Mouse (Mus musculus) olfactory bulb, adult 2 months (tissue): ENCODE results near the gene Krt83. TPM values are rescaled to one million over a fixed set of nuclear protein-coding genes. Genes with fewer than 3 reads are reported as not detected.

Source experiments
- H3K27ac ChIP-seq: fragments of 200-500 bp; 2 replicates; pipeline ENCODE4 v1.5.1; 2012; ENCODE audit warnings: low read depth, low read length; ENCODE audit not compliant: insufficient read depth
- H3K4me1 ChIP-seq: fragments of 200-500 bp; 2 replicates; pipeline ENCODE4 v1.6.1; 2012; ENCODE audit warnings: low read length; ENCODE audit not compliant: control insufficient read depth, insufficient read depth
- H3K4me3 ChIP-seq: fragments of 200-500 bp; 2 replicates; pipeline ENCODE4 v1.5.1; 2012; ENCODE audit warnings: mild to moderate bottlenecking, low read depth, low read length, moderate library complexity; ENCODE audit not compliant: insufficient read depth
- CTCF ChIP-seq: fragments of 200-500 bp; IDR thresholded peaks from 2 replicates; pipeline ENCODE4 v1.5.1; 2012; ENCODE audit warnings: low read depth, mild to moderate bottlenecking, low read length, moderate library complexity; ENCODE audit not compliant: insufficient read depth
- POLR2A ChIP-seq: fragments of 200-500 bp; IDR thresholded peaks from 2 replicates; pipeline ENCODE4 v1.6.1; 2012; ENCODE audit warnings: mild to moderate bottlenecking, low read depth, low read length, moderate library complexity; ENCODE audit not compliant: insufficient read depth
- WGBS: fragments of 180-500 bp; shearing (Covaris S2); methylation state at CpG from one replicate; pipeline ENCODE4 v1.1.7; 2018; 5-methylcytosine and 5-hydroxymethylcytosine counted together
- polyA plus RNA-seq: library from polyadenylated mRNA; stranded (reverse); fragments of >200 nt; gene quantifications from 2 replicates; pipeline ENCODE4 v1.2.4, GENCODE M21; 2012; ENCODE audit warnings: low replicate concordance; ENCODE audit not compliant: missing spikeins, insufficient read depth, insufficient read length

The Krt83 gene
- polyA plus RNA-seq, 1 experiment, result not detected

- WGBS, result 53% methylated on average over 4 of the region's 4 CpGs
- Histone ChIP-seq H3K4me1 (peaks cover 10% of the 10 kb centered on the region), H3K4me3 (no peak overlapping the region), H3K27ac (no peak overlapping the region)
- TF ChIP-seq POLR2A, result no peak
- no peak for TF ChIP-seq CTCF
These were observed 9.3 kb downstream of the Krt83 start for GRCm38 (mm10) chr15:101482056-101482455.

- 23% methylated on average over 11 of the region's 11 CpGs for WGBS
- Histone ChIP-seq H3K27ac (no peak overlapping the region), H3K4me1 (peaks cover 10% of the 10 kb centered on the region), H3K4me3 (peak overlapping the region; percentile 15; the same call in 1 of the 2 replicates)
- TF ChIP-seq CTCF, result no peak
- no peak for TF ChIP-seq POLR2A
These were observed 11.6 kb downstream of the Krt83 start for GRCm38 (mm10) chr15:101479666-101480060.

GRCm38 (mm10) chr15:101479007-101479665 is 12.2 kb downstream of the Krt83 start:
- TF ChIP-seq POLR2A, result no peak
- peak; percentile 57; the same call in 1 of the 2 replicates for TF ChIP-seq CTCF
- whole genome bisulfite sequencing, result 6% methylated on average over 31 of the region's 31 CpGs

GRCm38 (mm10) chr15:101472952-101473528 is 18.3 kb downstream of the Krt83 start, which contains the start of gene Krt86:
TSS of gene Krt86 (plus strand) at chr15:101473478.
- TF ChIP-seq POLR2A, result no peak
- Histone ChIP-seq H3K4me3 (no peak within 1 kb of the TSS), H3K4me1 (no peaks in the 10 kb centered on the region), H3K27ac (no peak within 1 kb of the TSS)
- 45% methylated on average over 10 of the region's 10 CpGs for WGBS

More at GRCm38 (mm10) chr15:101479007-101479665, 12.2 kb downstream of the Krt83 start:
- Histone ChIP-seq H3K4me1 (peaks cover 10% of the 10 kb centered on the region), H3K27ac (no peak overlapping the region), H3K4me3 (peak overlapping the region; percentile 15)

GRCm38 (mm10) chr15:101469093-101469492 is 22.2 kb downstream of the Krt83 start:
- no peaks in the 10 kb centered on the region for H3K4me1 ChIP-seq
- TF ChIP-seq CTCF, result no peak
- no peak for TF ChIP-seq POLR2A
- 89% methylated on average over 4 of the region's 4 CpGs for WGBS
- H3K27ac ChIP-seq, result no peak overlapping the region
- H3K4me3 ChIP-seq, result no peak overlapping the region

- WGBS, result 93% methylated on average over 13 of the region's 13 CpGs
- H3K4me1 ChIP-seq, result peaks cover 2% of the 10 kb centered on the region; the same call in 1 of the 2 replicates
- H3K27ac ChIP-seq, result no peak within 1 kb of the TSS
- no peak within 1 kb of the TSS for H3K4me3 ChIP-seq
- no peak for TF ChIP-seq POLR2A
- no peak for TF ChIP-seq CTCF
These were observed 27.7 kb downstream of the Krt83 start, which contains the start of gene Krt81 for GRCm38 (mm10) chr15:101463651-101464050. TSS of gene Krt81 (minus strand) at chr15:101463751.

- no peak overlapping the region for H3K27ac ChIP-seq
- peaks cover 7% of the 10 kb centered on the region; the same call in 1 of the 2 replicates for H3K4me1 ChIP-seq
- TF ChIP-seq CTCF, result no peak
- no peak for TF ChIP-seq POLR2A
- 86% methylated on average over 14 of the region's 14 CpGs for WGBS
- no peak overlapping the region for H3K4me3 ChIP-seq
These were observed 32.0 kb downstream of the Krt83 start for GRCm38 (mm10) chr15:101459283-101459682.

- Histone ChIP-seq H3K4me1 (peaks cover 8% of the 10 kb centered on the region; the same call in 1 of the 2 replicates), H3K27ac (no peak overlapping the region), H3K4me3 (no peak overlapping the region)
- TF ChIP-seq CTCF (no peak), POLR2A (no peak)
- WGBS, result 39% methylated on average over 16 of the region's 16 CpGs
These were observed 32.9 kb downstream of the Krt83 start for GRCm38 (mm10) chr15:101458361-101458930.

GRCm38 (mm10) chr15:101455891-101456290 is 35.4 kb downstream of the Krt83 start:
- 94% methylated on average over 6 of the region's 6 CpGs for WGBS
- TF ChIP-seq POLR2A (no peak), CTCF (no peak)
- H3K4me1 ChIP-seq, result peaks cover 13% of the 10 kb centered on the region; the same call in 1 of the 2 replicates
- H3K27ac ChIP-seq, result no peak overlapping the region
- H3K4me3 ChIP-seq, result no peak overlapping the region
